Mouse (Mus musculus) activated CD4-positive, CD25-positive, alpha-beta regulatory T cell, adult 4 months (primary cell): ENCODE data around the gene Fam71f2. TPM values are rescaled to one million over a fixed set of nuclear protein-coding genes. Genes with fewer than 3 reads are reported as not detected.

Experiments
- ATAC-seq: one replicate; pipeline ENCODE4 v1.8.0; 2017
- polyA plus RNA-seq, 2 experiments: library from polyadenylated mRNA; unstranded; fragments of 100-300 nt; shearing (Covaris generic); gene quantifications; one replicate each; pipeline ENCODE4 v1.2.1; 2017

Gene Fam71f2
- polyA plus RNA-seq, result 1 to 10 TPM in 1 of 2 experiments, not detected in 1; 1.1 TPM

GRCm38 (mm10) chr6:29279293-29279692 is at the start of gene Fam71f2:
TSS of gene Fam71f2 (plus strand) at chr6:29279593.
- ATAC-seq, result no peak

GRCm38 (mm10) chr6:29230386-29230785 is 49.0 kb upstream of the Fam71f2 start:
- no peak for ATAC-seq

- peak; percentile 57 for ATAC-seq
Observed at GRCm38 (mm10) chr6:29231799-29232198, 47.6 kb upstream of the Fam71f2 start.

GRCm38 (mm10) chr6:29232321-29232720 is 47.1 kb upstream of the Fam71f2 start:
- ATAC-seq, result peak; percentile 90

- no peak for ATAC-seq
Observed at GRCm38 (mm10) chr6:29233710-29234109, 45.7 kb upstream of the Fam71f2 start.

GRCm38 (mm10) chr6:29234272-29234671 is 45.1 kb upstream of the Fam71f2 start:
- peak; percentile 37 for ATAC-seq

- ATAC-seq, result peak; percentile 59
Observed at GRCm38 (mm10) chr6:29240806-29241205, 38.6 kb upstream of the Fam71f2 start.

GRCm38 (mm10) chr6:29241697-29242096 is 37.7 kb upstream of the Fam71f2 start:
- no peak for ATAC-seq

- no peak for ATAC-seq
Observed at GRCm38 (mm10) chr6:29242265-29242664, 37.1 kb upstream of the Fam71f2 start.

- peak; percentile 64 for ATAC-seq
Observed at GRCm38 (mm10) chr6:29245272-29246120, 33.9 kb upstream of the Fam71f2 start.

- no peak for ATAC-seq
Observed at GRCm38 (mm10) chr6:29246183-29246582, 33.2 kb upstream of the Fam71f2 start.

GRCm38 (mm10) chr6:29246585-29246984 is 32.8 kb upstream of the Fam71f2 start:
- ATAC-seq, result peak; percentile 17

GRCm38 (mm10) chr6:29247072-29247471 is 32.3 kb upstream of the Fam71f2 start:
- ATAC-seq, result no peak

- no peak for ATAC-seq
Observed at GRCm38 (mm10) chr6:29259418-29259817, 20.0 kb upstream of the Fam71f2 start.

GRCm38 (mm10) chr6:29261831-29262230 is 17.6 kb upstream of the Fam71f2 start:
- ATAC-seq, result no peak

GRCm38 (mm10) chr6:29263650-29264455 is 15.5 kb upstream of the Fam71f2 start:
- no peak for ATAC-seq

GRCm38 (mm10) chr6:29264456-29264781 is 15.0 kb upstream of the Fam71f2 start:
- peak; percentile 74 for ATAC-seq

- ATAC-seq, result no peak
Observed at GRCm38 (mm10) chr6:29266936-29267335, 12.5 kb upstream of the Fam71f2 start.

GRCm38 (mm10) chr6:29269006-29269668 is 10.3 kb upstream of the Fam71f2 start:
- no peak for ATAC-seq

GRCm38 (mm10) chr6:29270961-29271360 is 8.4 kb upstream of the Fam71f2 start:
- ATAC-seq, result peak; percentile 61

GRCm38 (mm10) chr6:29272312-29273072 is 6.9 kb upstream of the Fam71f2 start, which contains the start of gene Hilpda:
TSS of gene Hilpda (plus strand) at chr6:29272488.
- ATAC-seq, result peak; percentile 87

GRCm38 (mm10) chr6:29276746-29277145 is 2.6 kb upstream of the Fam71f2 start:
- ATAC-seq, result no peak
